9 mouse cellular contexts compared by ENCODE assay signal in genomic region chr15:99368583-99369266, GRCm38 (mm10). TPM values are rescaled to one million over a fixed set of nuclear protein-coding genes. Genes with fewer than 3 reads are reported as not detected.
A peak's percentile ranks its signal among the peaks of the same experiment; 100 is the strongest.
DNase-seq lines count a peak whose midpoint lies in the region; ATAC-seq lines count a peak whose summit lies in the region.
"Had no signal": no experiment of that assay in that cellular context is flagged by ENCODE, and none has a peak within 500 bp of the region (broad histone marks: within the 10 kb centered on the region; RNA-seq: fewer than 3 reads in every experiment).

No protein-coding gene starts in this region.

- no peaks in the 10 kb centered on the region for H3K9me3 ChIP-seq in kidney, embryonic 14.5 days (ENCODE audit: control insufficient read depth, low read length)
- H3K9me3 ChIP-seq in hindbrain, embryonic 15.5 days: no peaks in the 10 kb centered on the region
- H3K9me3 ChIP-seq in midbrain, embryonic 14.5 days (ENCODE audit: control insufficient read depth, low read length): no peaks in the 10 kb centered on the region

- no peaks in the 10 kb centered on the region for H3K27me3 ChIP-seq in kidney, embryonic 14.5 days (ENCODE audit: control insufficient read depth, insufficient read depth, low read length)
- 0 out of 2 replicates have a peak, but pooled peaks cover 2% of the 10 kb centered on the region for H3K27me3 ChIP-seq in hindbrain, embryonic 15.5 days
- 0 out of 2 replicates have a peak, but pooled peaks cover 3% of the 10 kb centered on the region for H3K27me3 ChIP-seq in midbrain, embryonic 14.5 days (ENCODE audit: control insufficient read depth, insufficient read depth, low read length)

- H3K4me1 ChIP-seq in kidney, embryonic 14.5 days (ENCODE audit: control insufficient read depth, insufficient read depth, low read length): peaks cover 37% of the 10 kb centered on the region
- peaks cover 12% of the 10 kb centered on the region for H3K4me1 ChIP-seq in brown adipose tissue, adult 24 weeks (ENCODE audit: control insufficient read depth, insufficient read depth, insufficient read length, low read length)
- H3K4me1 ChIP-seq in hindbrain, embryonic 15.5 days (replicated peaks): peaks cover 24% of the 10 kb centered on the region
- peaks cover 4% of the 10 kb centered on the region; the same call in 1 of the 2 replicates for H3K4me1 ChIP-seq in midbrain, embryonic 14.5 days (ENCODE audit: control insufficient read depth, insufficient read depth, low read length)

- H3K36me3 ChIP-seq in kidney, embryonic 14.5 days (ENCODE audit: control insufficient read depth, insufficient read depth, low read length): no peaks in the 10 kb centered on the region
- H3K36me3 ChIP-seq in hindbrain, embryonic 15.5 days: no peaks in the 10 kb centered on the region
- H3K36me3 ChIP-seq in midbrain, embryonic 14.5 days (ENCODE audit: control insufficient read depth, insufficient read depth, low read length): no peaks in the 10 kb centered on the region

- DNase-seq in kidney, postnatal 25 days: no peak
- DNase-seq in midbrain, embryonic 14.5 days: peak; percentile 3
- DNase-seq in thymus, postnatal 0 days (ENCODE audit: low spot score): no peak
- DNase-seq in cerebellum, adult 9-10 months: no peak
- no peak for DNase-seq in spleen, adult 18-20 months
- DNase-seq: cerebellum, postnatal 25 days had no signal

- ATAC-seq in kidney, embryonic 14.5 days (ENCODE audit: low FRiP score, low TSS enrichment): no peak
- ATAC-seq in hindbrain, embryonic 15.5 days (ENCODE audit: low FRiP score, low read depth): no peak
- no peak for ATAC-seq in midbrain, embryonic 14.5 days (ENCODE audit: low FRiP score, low TSS enrichment)

- 45% methylated on average over 4 of the region's 4 CpGs for WGBS in kidney, embryonic 14.5 days
- WGBS in hindbrain, embryonic 15.5 days: 67% methylated on average over 4 of the region's 4 CpGs
- 78% methylated on average over 4 of the region's 4 CpGs for WGBS in midbrain, embryonic 14.5 days

- H3K4me2 ChIP-seq in kidney, embryonic 14.5 days (replicated peaks; ENCODE audit: low read depth, low read length): peak overlapping the region; percentile 68
- H3K4me2 ChIP-seq in hindbrain, embryonic 15.5 days: peak overlapping the region; percentile 70
- H3K4me2 ChIP-seq in midbrain, embryonic 14.5 days (ENCODE audit: low read length): peak overlapping the region; percentile 79

- H3K27ac ChIP-seq in kidney, embryonic 14.5 days (ENCODE audit: low read depth, low read length): no peak overlapping the region
- H3K27ac ChIP-seq in brown adipose tissue, adult 24 weeks (replicated peaks; ENCODE audit: low read depth, low read length): 0 out of 2 replicates have a peak overlapping the region, but pooled peaks have one; percentile 9
- H3K27ac ChIP-seq in hindbrain, embryonic 15.5 days (replicated peaks): no peak overlapping the region
- H3K27ac ChIP-seq in midbrain, embryonic 14.5 days (replicated peaks; ENCODE audit: low read depth, low read length): no peak overlapping the region

- H3K9ac ChIP-seq in kidney, embryonic 14.5 days (ENCODE audit: low read depth, low read length): peak overlapping the region; percentile 94; the same call in 1 of the 2 replicates
- no peak overlapping the region for H3K9ac ChIP-seq in hindbrain, embryonic 15.5 days
- no peak overlapping the region for H3K9ac ChIP-seq in midbrain, embryonic 14.5 days (replicated peaks; ENCODE audit: low read length)

- H3K4me3 ChIP-seq in kidney, embryonic 14.5 days (ENCODE audit: low read length): peak overlapping the region; percentile 90
- H3K4me3 ChIP-seq in brown adipose tissue, adult 24 weeks (ENCODE audit: insufficient read depth, low read depth, low read length): peak overlapping the region; percentile 91
- peak overlapping the region; percentile 90 for H3K4me3 ChIP-seq in hindbrain, embryonic 15.5 days
- H3K4me3 ChIP-seq in midbrain, embryonic 14.5 days (replicated peaks; ENCODE audit: low read depth, low read length): peak overlapping the region; percentile 82

RNA-seq across cellular contexts. Expression of gene Fmnl3, which starts 1.6 kb away (rescaled TPM):
- 15.0 and 27.9 TPM in 2 replicates for polyA plus RNA-seq in kidney, embryonic 14.5 days (2014; fragmentation: Nextera tagmentation; extraction: Ambion mirVana)
- polyA plus RNA-seq in brown adipose tissue, adult 24 weeks (2012; ENCODE audit: insufficient read depth, insufficient read length, missing spikeins): 3.6 and 6.7 TPM in 2 replicates
- 8.9 and 9.1 TPM in 2 replicates for polyA plus RNA-seq in hindbrain, embryonic 15.5 days (2015; fragmentation: Nextera tagmentation; extraction: Ambion mirVana)
- 6.1 and 7.5 TPM in 2 replicates for polyA plus RNA-seq in midbrain, embryonic 14.5 days (2014; fragmentation: Nextera tagmentation; extraction: Ambion mirVana)
- 21.2 and 22.3 TPM in 2 replicates for polyA plus RNA-seq in thymus, postnatal 0 days (2015; fragmentation: Nextera tagmentation; extraction: Ambion mirVana)

RNA-seq across cellular contexts. Expression of gene Tmbim6, which starts 24.0 kb away (rescaled TPM):
- 321 and 409 TPM in 2 replicates for polyA plus RNA-seq in kidney, embryonic 14.5 days (2014; fragmentation: Nextera tagmentation; extraction: Ambion mirVana)
- polyA plus RNA-seq in brown adipose tissue, adult 24 weeks (2012; ENCODE audit: insufficient read depth, insufficient read length, missing spikeins): 290 and 634 TPM in 2 replicates
- polyA plus RNA-seq in hindbrain, embryonic 15.5 days (2015; fragmentation: Nextera tagmentation; extraction: Ambion mirVana): 299 and 320 TPM in 2 replicates
- 233 and 255 TPM in 2 replicates for polyA plus RNA-seq in midbrain, embryonic 14.5 days (2014; fragmentation: Nextera tagmentation; extraction: Ambion mirVana)
- 398 and 433 TPM in 2 replicates for polyA plus RNA-seq in thymus, postnatal 0 days (2015; fragmentation: Nextera tagmentation; extraction: Ambion mirVana)
